Mouse (Mus musculus) c-Kit-positive CD71-positive TER-119-positive erythroid progenitor cells, embryonic 14.5 days (primary cell): ENCODE results near the gene Pagr1b.

Experiments used
- DNase-seq: peaks from one replicate; pipeline ENCODE4 v3.0.0-alpha.2; 2013; ENCODE audit warnings: low spot score

Gene Pagr1b

GRCm38 (mm10) chr7:127016481-127016485, at the start of gene Pagr1b:
Gene Pagr1b, minus strand, starts transcription at chr7:127016484.
- no peak for DNase-seq

GRCm38 (mm10) chr7:127065538-127065937, 49.3 kb upstream of the Pagr1b start:
- DNase-seq: no peak

- DNase-seq: no peak
Observed at GRCm38 (mm10) chr7:127055026-127055585, 38.8 kb upstream of the Pagr1b start.

- DNase-seq: peak; percentile 90
Observed at GRCm38 (mm10) chr7:127041851-127042672, 25.8 kb upstream of the Pagr1b start, which contains the start of gene Kif22. Gene Kif22, minus strand, starts transcription at chr7:127042471.

GRCm38 (mm10) chr7:127031244-127031643, 15.0 kb upstream of the Pagr1b start:
- no peak for DNase-seq

GRCm38 (mm10) chr7:127030172-127030571, 13.9 kb upstream of the Pagr1b start:
- DNase-seq: no peak

GRCm38 (mm10) chr7:127027885-127028284, 11.6 kb upstream of the Pagr1b start:
- DNase-seq: no peak

GRCm38 (mm10) chr7:127026984-127027726, 10.9 kb upstream of the Pagr1b start, which contains the start of gene Maz:
Gene Maz, minus strand, starts transcription at chr7:127027037.
- peak; percentile 99 for DNase-seq

- DNase-seq: no peak
Observed at GRCm38 (mm10) chr7:127026616-127026983, 10.3 kb upstream of the Pagr1b start.

- DNase-seq: no peak
Observed at GRCm38 (mm10) chr7:127026161-127026600, 9.9 kb upstream of the Pagr1b start.

- DNase-seq: no peak
Observed at GRCm38 (mm10) chr7:127025556-127026160, 9.4 kb upstream of the Pagr1b start.

- DNase-seq: no peak
Observed at GRCm38 (mm10) chr7:127024755-127025555, 8.7 kb upstream of the Pagr1b start.

- no peak for DNase-seq
Observed at GRCm38 (mm10) chr7:127023896-127024690, 7.8 kb upstream of the Pagr1b start.

- no peak for DNase-seq
Observed at GRCm38 (mm10) chr7:127023272-127023691, 7.0 kb upstream of the Pagr1b start.

- DNase-seq: no peak
Observed at GRCm38 (mm10) chr7:127022528-127023271, 6.4 kb upstream of the Pagr1b start.

- no peak for DNase-seq
Observed at GRCm38 (mm10) chr7:127021563-127022527, 5.6 kb upstream of the Pagr1b start.

GRCm38 (mm10) chr7:127020901-127021562, 4.7 kb upstream of the Pagr1b start, which contains the start of the genes Gm42742 and Prrt2:
Gene Gm42742, minus strand, starts transcription at chr7:127021097.
Gene Prrt2, minus strand, starts transcription at chr7:127021211.
- no peak for DNase-seq

GRCm38 (mm10) chr7:127020491-127020890, 4.2 kb upstream of the Pagr1b start:
- no peak for DNase-seq

GRCm38 (mm10) chr7:127020031-127020430, 3.7 kb upstream of the Pagr1b start:
- DNase-seq: no peak
